Mouse (Mus musculus): ENCODE measurements around the gene Aff3.

The Aff3 gene

DNA sequence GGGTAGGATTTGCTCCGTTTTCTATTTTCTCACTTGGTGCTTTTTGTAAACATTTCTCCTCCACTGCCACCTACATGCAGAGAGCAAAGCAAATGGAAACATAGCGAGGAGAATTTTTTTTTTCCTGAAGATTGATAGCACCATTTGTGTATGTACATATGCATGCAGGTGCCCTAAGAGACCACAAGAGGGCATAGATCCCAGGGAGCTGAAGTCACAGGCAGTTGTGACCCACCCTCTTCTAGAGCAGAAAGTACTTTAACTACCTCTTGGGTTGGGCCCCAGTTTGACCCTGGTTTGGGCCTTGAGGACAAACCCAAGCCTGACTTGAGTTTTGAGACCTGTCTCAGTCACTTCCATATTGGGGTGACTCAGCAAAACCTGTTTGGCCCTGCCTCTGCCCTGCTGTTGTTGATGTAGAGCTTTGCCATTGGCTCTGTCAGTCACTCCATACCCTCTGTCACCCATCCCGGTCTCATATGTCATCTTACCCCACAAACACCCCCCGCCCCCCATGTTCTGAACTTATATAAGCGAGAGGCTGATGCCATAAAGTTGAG is 9.7 kb downstream of the Aff3 start:
- no peak for DNase-seq

DNA sequence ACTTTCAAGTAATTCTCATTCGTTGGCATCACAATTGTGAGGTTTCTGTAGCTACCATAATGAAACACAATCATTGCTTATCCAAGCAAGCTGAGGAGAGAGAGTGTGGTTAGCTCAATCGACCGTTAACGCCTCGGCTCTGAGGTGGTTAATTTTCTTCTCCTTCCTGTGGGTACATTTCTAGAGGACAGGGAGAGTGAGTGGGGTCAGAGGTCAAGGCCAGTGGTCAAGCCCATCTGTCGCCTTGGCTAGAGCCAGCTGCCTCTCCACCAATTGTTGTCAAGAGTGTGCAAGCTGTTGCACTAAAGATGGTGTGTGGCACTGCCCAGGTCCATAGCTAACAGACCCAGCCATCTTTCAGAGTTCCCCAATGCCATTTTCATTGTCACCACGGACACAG is 14.7 kb downstream of the Aff3 start:
- DNase-seq = no peak

DNA sequence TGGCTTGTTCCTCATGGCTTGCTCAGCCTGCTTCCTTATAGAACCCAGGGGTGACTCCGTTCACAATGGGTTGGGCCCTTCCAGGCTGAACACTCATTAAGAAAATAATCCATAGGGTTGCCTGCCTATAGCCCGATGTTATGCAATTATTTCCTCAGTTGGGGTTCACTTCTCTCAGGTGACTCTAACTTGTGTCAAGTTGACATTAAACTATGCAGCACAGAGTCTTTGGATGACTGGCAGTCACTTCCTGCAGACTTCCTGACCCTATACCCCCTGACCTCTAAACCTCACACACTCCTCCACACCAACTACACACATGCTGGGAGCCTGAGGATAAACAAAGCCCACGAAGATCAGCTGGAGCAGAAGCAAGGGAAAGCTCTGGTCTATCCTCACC is 15.6 kb downstream of the Aff3 start:
- no peak for DNase-seq

DNA sequence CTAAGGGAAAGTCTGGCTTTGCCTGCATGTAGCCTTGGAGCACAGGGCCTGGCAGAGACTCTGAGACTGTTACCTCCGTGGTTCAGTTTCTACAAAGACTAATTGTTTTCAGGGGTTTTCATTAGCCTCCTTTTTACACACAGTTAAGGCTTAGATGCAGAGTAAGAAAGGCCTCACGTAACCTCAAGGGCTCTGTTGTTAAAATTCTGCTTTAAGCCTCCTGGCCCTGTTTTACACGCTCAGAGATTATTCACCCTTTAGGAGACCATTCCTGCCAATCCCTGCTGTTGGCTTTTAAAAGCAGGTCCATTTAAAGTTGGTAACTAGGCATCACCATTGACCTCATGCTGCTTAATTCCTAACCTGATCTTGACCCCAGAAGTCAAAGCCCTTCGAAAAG is 22.5 kb downstream of the Aff3 start:
- DNase-seq = no peak

DNA sequence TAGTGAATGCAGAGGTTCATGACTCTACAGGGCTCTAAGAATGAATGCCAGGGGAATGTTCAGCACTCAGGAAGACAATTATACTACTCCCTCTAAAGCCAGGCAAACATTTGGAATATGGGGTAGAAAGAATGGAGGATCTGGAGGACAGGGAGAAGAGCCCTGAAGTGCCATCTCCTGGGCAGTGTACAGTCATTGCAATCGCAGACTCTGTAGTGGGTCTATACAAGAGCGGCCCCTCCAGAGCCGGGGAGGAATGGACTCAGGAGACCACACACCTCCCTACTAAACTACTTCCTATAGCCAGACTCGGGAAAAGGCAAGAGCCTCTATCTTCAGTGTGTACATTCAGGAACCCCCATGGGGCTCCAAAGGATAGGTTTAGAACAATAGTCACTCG is 25.1 kb downstream of the Aff3 start:
- DNase-seq = no peak

DNA sequence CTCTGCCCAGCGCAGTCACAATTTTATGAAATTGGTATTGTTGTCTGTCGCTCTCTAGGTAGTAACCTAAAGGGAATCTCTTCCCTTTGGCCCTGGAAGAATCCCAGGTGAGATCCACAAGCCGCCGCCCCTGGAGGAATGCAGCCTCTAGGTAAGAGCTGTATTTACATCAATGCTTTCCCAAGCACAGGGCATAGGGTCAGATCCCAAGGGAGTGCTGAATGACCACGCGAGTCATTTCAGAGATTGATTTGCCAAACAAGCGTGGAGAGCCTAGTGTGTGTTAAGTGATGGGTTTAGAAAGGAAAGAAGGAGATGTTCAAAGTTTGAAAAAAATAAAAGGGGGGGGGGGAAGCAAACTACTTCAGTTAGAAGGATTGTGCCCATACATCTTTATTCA is 29.2 kb downstream of the Aff3 start:
- DNase-seq = no peak

DNA sequence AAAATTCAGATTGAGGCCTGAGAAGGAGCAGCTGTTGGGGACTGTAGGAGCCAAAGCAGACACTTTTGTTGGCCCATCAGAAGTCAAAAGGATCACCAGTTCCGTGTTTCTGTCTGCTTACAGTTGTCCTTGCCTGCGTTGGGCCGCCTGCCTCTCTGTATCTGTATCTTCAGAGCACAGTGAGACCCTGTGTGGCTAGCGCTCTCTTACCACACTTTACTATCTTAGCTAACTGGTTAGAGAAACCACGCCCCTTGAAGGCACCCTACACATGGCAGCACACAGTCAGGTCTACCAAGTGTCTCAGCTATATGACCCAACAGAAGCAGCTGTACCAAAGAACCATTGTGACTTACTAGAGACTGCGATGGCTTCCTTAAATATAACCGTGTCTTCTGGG is 30.7 kb downstream of the Aff3 start:
- DNase-seq = no peak

DNA sequence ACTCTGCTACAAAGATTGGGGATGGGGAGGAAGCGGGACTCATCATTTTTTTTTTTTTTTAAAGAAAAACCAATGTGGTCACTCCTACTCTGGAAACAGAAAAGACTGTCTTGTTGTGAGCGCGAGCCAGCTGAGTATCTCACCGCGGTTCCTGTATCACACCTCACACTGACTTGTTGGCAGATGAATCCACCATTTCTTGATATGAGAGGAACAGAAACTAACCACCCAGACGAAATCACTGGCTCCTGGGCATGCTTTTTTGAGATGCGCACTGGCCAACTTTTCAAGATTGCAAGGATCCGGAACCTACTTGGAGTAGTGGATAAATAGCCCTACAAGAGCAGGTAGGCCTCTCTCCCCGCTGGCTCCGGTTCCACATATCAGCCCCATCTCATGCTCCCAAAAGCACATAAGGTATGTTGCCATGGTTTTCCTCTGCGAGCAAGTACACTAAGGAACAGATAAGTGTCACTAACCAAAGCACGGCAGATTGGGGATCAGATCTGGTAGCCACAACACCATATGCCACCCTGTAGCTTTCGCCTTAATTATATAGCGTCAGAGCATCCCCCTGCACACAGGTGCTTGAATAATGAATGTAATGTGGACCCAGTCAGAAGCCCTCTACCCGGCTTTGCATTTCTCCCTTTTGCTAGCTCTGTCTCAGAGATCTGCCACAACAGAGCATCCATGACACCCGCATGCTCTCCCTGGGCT is 32.1 kb downstream of the Aff3 start:
- no peak for DNase-seq

DNA sequence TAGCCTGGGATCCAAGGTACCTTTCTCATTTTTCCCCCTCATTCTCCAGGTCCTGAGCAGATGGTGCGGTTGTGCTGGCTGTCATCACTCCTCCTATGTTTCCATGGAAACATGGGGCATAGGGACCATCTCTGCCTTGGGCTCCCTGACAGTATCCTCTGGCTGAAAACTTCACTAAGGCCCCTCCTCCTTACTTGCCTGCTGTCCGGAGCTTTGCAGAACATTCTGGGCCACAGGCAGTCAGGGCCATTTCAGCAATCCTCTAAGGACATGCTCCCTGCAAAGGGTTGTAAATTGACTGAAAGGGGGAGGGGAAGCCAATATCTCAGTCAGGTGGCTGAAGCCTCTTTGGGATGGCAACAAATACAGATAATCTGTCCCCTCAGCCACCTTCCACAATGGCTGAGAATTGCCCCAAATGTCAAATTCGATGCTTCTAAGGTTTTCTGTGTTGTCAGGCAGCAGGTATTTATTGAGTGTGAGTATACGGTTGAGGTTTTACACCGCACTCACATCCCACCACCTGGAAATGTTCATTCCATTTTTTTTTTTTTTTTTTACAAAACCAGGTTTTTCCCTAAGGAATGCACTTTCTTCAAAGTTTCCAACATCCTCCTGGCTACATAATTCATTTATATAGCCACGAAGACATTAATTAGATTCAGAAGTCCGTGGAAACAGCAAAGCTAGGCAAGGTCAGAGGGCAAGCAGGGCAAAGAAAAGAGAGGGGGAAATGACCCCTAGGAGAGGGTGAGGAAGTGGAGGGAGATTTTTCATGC is 33.1 kb downstream of the Aff3 start:
- DNase-seq = no peak

DNA sequence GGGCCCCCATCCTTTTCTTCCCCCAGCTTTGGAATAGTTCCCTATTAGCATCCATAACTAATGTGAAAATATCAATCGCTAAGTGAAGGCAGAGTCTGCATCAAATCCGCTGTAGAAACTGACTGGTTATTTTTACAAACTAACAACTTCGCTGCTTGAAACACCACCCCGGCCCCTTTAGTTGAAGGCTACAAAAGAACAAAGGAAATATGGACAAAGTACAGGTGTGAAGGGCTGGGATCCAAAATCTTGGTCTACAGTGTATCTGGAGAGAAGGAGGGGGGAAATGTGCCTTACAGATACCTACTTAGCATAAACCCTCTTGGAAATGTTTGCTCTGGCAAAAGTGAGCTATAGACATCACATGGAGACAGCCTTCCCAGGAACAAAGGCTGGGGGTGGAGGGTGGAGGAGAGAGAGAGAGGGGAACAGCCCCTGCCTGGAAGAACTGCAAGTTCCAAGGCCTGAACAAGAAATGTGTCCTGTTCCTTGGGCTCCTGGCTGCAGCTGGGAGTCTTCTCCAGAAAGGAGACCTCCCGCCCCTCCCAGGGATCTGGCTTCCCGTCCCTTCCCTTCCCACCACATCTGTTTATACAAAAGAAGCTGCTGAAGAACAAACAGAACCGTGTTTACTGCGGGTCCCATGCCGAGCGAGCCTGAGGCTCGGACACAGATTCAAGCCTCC is 35.7 kb downstream of the Aff3 start:
- peak; percentile 36 for DNase-seq

DNA sequence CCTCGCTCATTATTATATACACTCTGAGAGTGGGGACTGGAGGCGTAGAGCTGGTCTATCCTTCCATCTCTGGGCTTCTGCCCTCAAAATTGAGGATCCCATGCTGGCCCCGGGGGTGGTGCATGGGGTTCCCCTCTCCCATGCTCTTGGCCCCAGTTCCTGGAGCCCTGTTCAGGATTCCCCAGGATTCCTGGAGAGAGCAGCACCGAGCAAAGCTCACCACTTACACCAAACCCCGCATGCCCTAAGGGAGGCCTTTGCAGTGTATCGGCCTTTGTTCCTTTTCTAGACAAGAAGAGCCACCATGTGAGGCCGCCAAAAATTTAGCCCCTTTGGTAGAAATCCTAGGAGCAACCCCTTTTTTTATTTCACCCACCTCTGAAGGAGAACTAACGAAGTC is 36.3 kb downstream of the Aff3 start:
- DNase-seq = no peak

DNA sequence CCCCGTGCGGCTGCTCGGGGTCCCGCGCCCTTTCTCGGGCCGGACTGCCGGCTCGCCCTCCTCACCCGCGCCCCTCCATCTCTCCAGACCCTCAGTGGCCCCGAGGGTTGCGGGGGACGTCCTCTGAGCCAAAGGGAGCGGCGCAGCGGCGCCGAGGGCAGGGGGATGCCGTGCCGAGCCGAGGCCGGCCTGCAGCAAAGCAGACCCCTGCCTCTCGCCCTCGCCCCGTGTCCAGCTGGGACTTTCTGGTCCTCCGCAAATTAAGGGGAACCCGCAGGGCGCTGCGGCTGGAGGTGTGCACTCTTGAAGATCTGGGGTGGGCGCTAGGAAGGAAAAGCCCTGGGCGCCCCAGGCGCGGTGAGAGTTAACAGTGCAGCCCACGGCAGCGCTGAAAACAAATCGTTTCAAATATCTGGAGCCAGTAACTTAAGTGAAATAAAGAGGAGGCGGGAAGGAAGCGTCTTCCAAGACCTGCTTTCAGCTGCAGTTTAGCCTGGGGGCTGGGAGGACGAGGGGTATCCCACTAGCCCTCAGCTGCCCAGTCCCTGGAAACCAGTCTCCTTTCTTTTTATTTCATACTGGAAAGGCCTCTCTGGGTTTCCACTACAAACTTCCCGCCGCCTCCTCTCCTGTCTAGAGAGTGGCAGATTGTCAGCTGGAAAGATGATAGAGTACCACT is 36.9 kb downstream of the Aff3 start:
- DNase-seq = no peak

DNA sequence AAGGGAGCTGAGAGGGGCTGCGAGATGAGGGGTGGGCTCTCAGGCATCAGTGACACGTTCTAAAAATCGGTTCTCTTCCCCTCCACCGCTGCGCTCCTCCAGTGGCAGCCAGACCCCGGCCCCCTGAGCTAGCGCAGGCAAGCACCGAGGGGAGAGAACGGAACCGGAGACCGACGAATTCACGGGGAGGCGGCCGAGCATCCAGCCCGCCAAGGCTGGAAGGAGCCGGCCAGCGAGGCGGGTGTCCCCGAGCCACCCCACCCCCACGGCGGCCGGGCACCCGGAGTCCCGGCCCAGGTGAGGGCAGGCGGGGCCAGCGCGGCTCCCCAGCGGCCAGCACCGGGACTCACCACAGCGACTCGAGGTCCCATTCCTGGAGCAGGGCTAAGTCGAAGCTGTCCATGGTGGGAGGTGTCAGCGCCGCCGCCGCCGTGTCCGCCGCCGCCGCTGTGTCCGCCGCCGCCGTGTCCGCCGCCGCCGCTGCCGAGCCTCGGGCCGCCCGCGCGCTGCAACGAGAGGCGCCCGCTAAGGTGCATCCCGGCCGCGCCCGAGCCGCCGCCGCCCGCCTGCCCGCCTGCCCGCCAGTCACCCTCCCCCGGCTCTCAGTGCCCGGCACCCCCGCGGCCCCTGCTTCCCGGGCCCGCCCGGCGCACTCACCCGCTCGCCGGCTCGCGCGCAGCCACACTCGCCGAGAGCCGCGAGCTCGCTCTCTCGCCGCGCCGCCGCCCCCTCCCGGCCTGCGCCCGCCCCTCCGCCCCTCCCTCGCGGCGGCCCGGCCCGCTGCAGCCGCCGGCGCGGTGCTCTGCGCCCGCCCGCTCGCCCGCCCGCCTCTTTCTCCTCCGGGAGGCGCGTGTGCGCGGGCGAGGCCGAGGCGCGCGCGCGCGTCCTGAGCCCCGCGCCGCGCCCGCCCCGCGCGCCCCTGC is 37.8 kb downstream of the Aff3 start:
- peak; percentile 63 for DNase-seq

DNA sequence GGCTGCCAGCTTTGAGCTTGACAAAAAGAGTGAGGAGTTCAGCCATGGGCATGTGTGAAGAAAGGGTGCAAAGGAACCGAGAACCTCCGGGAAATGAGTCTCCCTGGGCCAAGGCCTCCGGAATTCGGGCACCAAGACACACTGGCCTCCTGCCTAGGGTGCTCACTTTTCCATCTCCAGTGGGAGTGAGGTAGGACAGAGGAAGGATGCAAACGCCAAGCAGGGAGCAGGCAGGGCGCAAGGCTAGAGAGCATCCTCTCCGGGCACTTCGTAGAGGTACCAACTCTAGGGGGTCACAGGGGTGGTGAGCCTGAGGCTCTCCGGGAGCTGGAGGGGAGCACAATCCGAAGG is 38.4 kb downstream of the Aff3 start:
- no peak for DNase-seq

DNA sequence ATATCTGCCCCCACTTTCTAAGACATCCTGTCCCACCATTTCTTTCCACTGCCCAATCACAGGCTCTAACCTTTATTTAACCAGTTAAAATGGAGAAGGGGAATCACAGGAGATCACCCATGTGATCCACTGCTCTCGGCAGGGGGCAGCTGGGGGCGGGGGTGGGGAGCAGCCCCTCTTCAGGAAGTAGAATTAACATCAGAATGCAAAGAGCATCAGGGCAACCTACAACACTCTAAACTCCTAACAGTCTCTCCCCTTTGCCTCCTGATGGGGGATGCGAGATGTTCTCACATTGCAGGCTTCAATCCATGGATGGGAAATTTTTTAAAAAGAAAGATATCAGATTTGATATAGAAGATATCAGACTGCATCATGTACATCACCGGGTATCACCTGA is 42.9 kb downstream of the Aff3 start:
- no peak for DNase-seq

DNA sequence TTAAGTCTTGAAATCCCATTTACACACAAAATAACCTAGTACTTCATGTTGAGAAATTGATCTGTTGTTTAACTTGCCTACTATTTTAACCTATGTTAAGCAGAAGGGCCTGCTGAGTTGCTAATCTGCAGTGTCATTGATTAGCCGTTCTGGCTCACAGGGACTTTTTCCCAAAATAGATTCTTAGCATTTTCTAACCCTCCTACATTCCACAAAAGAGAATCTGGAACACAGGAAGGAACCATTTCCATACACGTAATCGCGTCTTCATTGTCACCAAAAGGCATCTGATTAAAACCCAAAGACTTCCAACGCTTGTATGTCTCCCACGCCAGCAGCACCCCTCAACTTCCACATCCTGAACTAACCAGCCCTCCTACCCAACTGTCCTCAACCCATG is 44.4 kb downstream of the Aff3 start:
- DNase-seq = no peak

DNA sequence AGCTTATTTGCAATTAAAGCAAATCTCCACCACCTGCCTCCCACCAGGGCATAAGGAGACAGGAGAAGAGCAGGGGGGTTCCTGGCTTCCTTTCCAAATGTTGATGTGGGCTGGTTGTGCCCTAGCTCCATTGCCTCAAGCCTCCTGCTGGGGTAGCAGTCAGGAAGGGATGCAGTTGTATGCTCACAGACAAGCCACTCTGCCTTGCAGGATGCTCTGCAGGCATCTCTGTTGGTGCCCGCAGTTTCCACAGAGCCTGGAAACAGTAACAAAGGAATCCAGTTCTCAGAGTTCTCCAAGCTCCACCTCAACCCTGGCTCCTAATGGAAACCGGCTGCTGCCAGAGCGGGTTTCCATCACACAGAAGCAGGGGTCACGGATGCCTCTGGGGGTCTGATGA is 58.0 kb downstream of the Aff3 start:
- no peak for DNase-seq

DNA sequence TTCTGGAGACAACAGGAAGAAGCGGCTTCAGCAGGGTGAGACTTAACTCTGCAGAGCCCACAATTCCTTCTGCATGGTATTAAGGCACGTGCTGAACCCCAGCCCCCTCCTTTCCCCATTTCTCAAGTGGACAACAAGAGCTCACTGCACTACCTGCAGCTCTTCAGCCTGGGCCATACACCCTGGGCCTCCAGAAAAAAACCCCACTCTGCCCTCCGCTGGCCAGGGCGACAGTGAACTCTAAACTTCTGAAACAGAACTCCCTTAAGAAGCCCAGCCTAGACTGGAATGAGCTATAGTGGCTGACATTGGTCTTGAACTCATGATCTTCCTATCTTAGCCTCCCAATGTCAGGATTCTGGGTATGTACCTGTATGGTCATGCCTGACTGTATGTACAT is 59.3 kb downstream of the Aff3 start:
- no peak for DNase-seq

DNA sequence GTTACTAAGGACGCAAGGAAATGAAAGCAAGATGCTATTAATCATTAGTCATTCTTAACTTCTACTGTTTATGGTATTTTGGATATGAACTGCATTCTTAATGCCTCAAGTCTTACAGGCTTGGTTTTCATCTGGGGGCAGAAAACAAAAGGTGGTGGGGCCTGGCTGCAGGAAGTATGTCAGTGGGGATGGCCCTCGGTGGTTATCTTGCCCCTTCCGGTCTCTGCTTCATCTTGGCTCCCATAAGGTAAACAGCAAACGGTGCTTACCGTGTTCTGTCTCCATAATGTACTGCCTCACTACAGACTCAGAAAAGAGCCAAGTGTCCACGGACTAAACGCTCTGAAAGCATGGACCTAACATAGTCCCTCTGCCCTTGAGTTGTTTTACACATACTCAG is 60.1 kb downstream of the Aff3 start:
- DNase-seq = no peak

DNA sequence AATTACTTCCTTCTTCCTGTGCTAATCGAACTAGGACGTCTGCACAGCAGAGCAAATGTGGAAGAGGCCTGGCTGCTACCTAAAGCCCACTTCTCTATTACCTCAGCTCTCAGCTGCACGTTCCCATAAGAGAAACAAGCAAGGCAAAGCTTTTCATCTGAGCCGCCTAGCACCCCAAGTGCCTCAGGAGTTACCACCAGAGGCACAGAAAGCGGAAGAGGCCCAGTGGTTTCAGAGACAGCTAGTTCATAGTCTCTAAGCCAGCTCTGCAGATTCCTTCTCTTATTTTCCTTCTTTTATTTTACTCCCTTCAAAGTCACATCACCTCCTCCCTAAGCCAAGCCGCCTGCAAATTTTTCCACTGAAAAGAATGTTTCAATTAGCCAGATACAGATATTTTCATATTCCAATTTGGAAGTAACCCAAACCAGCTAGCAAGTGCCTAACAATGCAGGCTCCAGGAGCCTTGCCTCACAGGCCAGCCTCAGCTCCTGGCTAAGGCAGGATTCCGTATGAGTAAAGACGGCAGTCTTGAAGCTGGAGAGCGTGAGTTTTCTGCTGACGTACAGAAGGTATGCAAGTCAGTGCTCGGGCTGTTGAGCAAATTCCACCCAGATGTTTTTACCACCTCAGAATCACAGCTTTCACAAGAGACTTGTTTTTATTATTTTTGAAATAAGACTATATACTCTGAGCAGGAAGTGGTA is 62.8 kb downstream of the Aff3 start:
- peak; percentile 15 for DNase-seq

DNA sequence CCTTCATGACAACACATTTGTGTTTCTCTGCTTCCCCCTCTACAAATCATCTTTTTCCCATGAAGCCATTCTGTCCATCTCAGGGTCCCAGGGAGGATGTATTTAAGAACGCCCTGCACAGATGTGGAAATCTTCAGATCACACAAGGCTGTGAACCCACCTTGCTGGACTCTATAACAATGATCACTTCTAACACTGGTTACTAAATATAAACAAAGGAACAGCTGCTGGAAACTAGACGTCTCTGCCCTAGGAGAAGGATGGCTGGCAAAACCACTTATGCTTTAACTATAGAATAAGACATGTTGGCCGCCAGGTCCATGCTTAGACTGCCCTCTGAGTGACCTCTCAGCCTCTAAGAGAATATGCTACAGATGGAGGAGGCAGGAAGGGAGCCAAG is 69.4 kb downstream of the Aff3 start:
- DNase-seq = no peak

DNA sequence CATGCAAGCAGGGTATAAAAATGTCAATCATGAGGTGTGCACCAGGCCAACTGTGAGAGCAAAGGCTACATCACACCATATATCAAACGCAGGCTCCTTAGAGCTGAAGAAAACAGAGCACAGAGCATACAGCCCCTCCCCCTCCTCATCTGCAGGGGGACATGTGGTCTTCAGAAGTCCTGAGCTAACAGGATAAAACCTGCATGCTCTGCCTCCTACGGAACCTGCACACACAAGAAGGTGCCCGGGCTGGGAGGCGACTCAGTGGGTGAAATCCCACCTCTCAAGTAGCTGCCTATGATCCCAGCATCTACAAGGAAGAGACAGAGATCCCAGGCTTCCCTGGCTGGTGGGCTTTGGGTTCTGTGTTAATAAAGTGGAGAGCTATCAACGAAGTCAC is 70.0 kb downstream of the Aff3 start:
- DNase-seq = no peak
